Mouse (Mus musculus) adrenal gland, postnatal 0 days (tissue): ENCODE results near the gene Hps6. TPM values are rescaled to one million over a fixed set of nuclear protein-coding genes. Genes with fewer than 3 reads are reported as not detected.

ENCODE experiments used
- polyA plus RNA-seq: library from polyadenylated mRNA; unstranded; fragments of >200 nt; fragmentation: Nextera tagmentation; extraction: Ambion mirVana; gene quantifications from 2 replicates; pipeline ENCODE4 v1.2.1, GENCODE M21; 2015

Hps6 gene
- polyA plus RNA-seq: 7.6 and 12.8 TPM in 2 replicates

GRCm38 (mm10) chr19:46003371-46004226 lies at the start of gene Hps6:
Gene Hps6, plus strand, starts transcription at chr19:46003508.

GRCm38 (mm10) chr19:45997785-45998693 lies 5.3 kb upstream of the Hps6 start, which contains the start of gene Armh3:
Gene Armh3, minus strand, starts transcription at chr19:45998488.

DNA sequence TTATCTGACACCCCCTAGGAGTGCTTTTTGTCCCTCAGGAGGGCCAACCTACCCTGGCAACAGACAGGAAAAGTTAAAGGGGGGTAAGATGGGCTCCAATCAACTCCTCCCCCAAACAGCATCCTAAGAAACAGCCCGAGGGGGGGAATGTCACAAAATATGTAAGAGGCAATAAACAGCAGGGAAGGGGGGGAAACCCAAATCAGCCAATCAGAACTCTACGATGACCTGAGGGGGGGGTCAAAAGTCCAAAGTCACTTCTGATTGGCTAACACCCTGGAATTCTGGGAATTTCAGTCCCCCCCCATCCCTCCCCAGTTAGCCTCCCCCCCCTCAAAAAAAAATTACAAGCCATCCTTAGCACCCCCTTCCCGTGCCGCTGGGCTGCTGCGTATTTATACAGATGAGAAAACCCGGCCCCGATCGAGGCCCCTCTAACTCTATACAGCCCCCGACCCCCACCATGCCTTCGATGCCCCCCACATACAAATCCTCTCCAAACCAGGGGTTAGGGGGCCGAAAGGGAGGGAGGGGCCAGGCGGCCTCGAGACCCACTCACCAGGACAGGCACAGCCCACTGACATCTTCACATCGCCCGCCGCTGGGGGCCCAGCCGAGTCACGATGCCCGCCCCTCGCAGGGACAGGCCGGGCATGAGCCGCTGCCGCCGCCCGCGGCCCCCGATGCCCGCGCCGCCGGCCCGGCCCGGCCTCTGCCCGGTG lies 41.1 kb downstream of the Hps6 start, which contains the start of gene Pprc1:
Pprc1 (plus strand) TSS at position 616 of the 722 bp plus-strand sequence.

DNA sequence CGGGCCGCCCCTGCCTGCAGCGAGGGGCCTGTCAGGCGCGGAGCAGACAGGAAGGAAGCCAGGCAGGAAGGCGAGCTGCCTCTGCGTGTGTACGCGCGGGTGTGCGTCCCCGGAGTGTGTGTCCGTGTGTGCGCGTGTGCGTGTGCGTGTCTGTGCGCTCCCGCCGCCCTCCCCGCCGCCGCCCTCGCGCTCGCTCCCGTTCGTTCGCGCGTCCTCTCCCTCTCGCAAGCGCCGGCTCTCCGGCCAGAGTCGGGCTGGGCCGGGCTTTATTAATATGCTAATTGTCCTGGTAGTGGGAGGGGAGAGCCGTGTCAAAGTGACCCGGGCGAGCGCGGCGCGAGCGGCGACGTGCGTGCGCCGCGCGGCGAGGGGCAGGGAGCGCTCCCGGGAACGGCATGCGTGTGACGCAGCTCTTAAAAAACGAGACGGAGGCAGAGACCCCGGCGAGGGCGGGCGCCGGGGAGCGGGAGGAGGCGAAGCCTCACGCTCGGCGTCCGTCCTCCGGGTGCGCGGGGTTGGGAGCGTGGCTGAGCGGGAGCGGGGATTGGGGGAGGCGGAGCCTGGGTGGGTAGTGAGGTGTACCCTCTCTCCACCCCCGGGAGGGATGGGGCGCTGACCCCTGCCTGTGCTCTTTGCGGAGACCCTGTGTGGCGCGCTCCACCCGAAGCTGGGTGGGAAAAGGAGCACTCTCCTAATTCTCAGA lies 41.8 kb downstream of the Hps6 start, which contains the start of gene Ldb1:
Ldb1 (minus strand) TSS at position 222 of the 703 bp plus-strand sequence.

Other genes starting within 250 kb of the Hps6 start
- 29.3 and 36.2 TPM in 2 replicates for gene Mgea5, start 219.7 kb upstream of the Hps6 start, polyA plus RNA-seq
- gene Kcnip2, start 187.4 kb upstream of the Hps6 start, polyA plus RNA-seq: 0.55 and 1.4 TPM in 2 replicates
- gene Armh3, start 5.0 kb upstream of the Hps6 start, polyA plus RNA-seq: 9.0 and 12.9 TPM in 2 replicates
- gene Pprc1, start 41.4 kb downstream of the Hps6 start, polyA plus RNA-seq: 8.4 and 9.7 TPM in 2 replicates
- gene Ldb1, start 41.7 kb downstream of the Hps6 start, polyA plus RNA-seq: 68.6 and 73.4 TPM in 2 replicates
- gene Nolc1, start 72.4 kb downstream of the Hps6 start, polyA plus RNA-seq: 25.9 and 35.4 TPM in 2 replicates
- not detected in 2 replicates for gene Elovl3, start 128.4 kb downstream of the Hps6 start, polyA plus RNA-seq
- gene Pitx3, start 144.8 kb downstream of the Hps6 start, polyA plus RNA-seq: 0.11 TPM in 1 of 2 replicates, not detected in the other
- gene Gbf1, start 149.0 kb downstream of the Hps6 start, polyA plus RNA-seq: 19.8 and 31.0 TPM in 2 replicates